Comparison of ENCODE assay signal across 8 mouse cellular contexts in the genomic region with DNA sequence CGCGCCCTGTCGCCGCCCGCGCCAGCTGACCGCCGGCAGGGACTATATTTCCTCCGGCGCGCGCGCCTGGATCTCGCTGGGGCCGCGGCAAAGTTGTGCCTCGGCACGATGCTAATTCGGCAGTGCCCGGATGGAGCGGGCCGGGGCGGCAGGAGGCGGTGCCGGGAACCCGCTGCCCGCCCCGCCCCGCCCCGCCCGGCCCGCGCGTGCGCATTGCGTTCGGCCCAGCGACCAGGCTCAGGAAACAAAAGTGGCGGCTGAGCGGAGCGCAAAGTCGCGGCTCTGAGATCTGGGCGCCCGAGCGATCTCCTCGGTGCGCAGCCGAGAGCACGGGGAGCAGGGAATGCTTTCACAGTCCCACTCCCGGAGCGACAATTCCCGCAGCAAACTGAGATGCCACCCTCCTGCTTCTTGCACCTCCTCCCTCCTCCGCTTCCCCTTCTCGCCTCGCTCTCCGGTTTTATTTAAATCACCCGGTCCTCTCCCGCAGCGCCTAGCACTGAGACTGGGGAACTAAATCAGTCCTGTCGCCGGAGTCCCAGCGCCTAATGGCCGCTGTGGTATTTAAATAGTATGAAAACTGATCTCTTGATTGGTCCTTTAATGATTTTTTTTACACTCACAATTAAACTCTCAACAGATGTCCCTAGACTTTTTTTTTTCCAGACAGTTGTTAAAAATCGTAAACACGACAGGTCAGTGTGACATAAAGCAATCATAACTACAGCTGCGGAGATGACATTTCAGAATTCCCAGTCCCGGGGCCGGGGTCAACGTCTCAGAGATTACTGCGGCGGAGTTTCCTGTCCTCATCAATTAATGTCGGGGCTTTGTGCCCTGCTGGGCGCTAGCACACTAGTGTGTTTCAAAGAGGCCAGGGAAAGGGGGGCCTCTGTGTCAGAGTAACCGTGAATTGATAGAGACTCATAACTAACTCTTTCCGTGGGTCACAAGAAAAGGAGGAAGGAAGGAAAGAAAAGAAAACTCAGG. TPM values are rescaled to one million over a fixed set of nuclear protein-coding genes. Genes with fewer than 3 reads are reported as not detected.
DNase-seq lines count a peak whose midpoint lies in the region; ATAC-seq and TF ChIP-seq lines count a peak whose summit lies in the region.

A gene (minus strand): TSS at position 44 of the 990 bp plus-strand sequence.

- TF ChIP-seq POLR2A in embryonic fibroblast, embryonic 13.5 days (IDR thresholded peaks at IDR 0.05; ENCODE audit: low read depth, low read length), result peak; percentile 78

- WGBS in heart, embryonic 13.5 days, result under 1% methylated on average over 72 of the region's 76 CpGs
- WGBS in liver, embryonic 15.5 days (ENCODE audit: insufficient replicate concordance), result under 1% methylated on average over 76 of the region's 76 CpGs
- WGBS in neural tube, embryonic 12.5 days, result under 1% methylated on average over 76 of the region's 76 CpGs
- under 1% methylated on average over 66 of the region's 76 CpGs for WGBS in stomach, postnatal 0 days

- peak within 1 kb of the TSS; percentile 50 for H3K4me3 ChIP-seq in embryonic fibroblast, embryonic 13.5 days (ENCODE audit: insufficient read depth, low read length)
- H3K4me3 ChIP-seq in heart, embryonic 13.5 days, result peak within 1 kb of the TSS; percentile 76
- peak within 1 kb of the TSS; percentile 57 for H3K4me3 ChIP-seq in liver, embryonic 15.5 days (replicated peaks)
- H3K4me3 ChIP-seq in neural tube, embryonic 12.5 days, result peak within 1 kb of the TSS; percentile 83
- peak within 1 kb of the TSS; percentile 61 for H3K4me3 ChIP-seq in stomach, postnatal 0 days (ENCODE audit: low read depth, low read length)

- no peaks in the 10 kb centered on the region for H3K36me3 ChIP-seq in heart, embryonic 13.5 days
- no peaks in the 10 kb centered on the region for H3K36me3 ChIP-seq in liver, embryonic 15.5 days (replicated peaks)
- H3K36me3 ChIP-seq in neural tube, embryonic 12.5 days, result no peaks in the 10 kb centered on the region
- H3K36me3 ChIP-seq in stomach, postnatal 0 days (ENCODE audit: control insufficient read depth, insufficient read depth, low read length), result no peaks in the 10 kb centered on the region

- ATAC-seq in heart, embryonic 13.5 days (ENCODE audit: extremely low read depth, insufficient number of reproducible peaks, low FRiP score, low TSS enrichment), result peak; percentile 34; the same call in 1 of the 2 replicates
- ATAC-seq in liver, embryonic 15.5 days (ENCODE audit: insufficient read depth), result peak; percentile 52
- peak; percentile 57 for ATAC-seq in neural tube, embryonic 12.5 days (ENCODE audit: low FRiP score, low read depth)
- ATAC-seq in stomach, postnatal 0 days (ENCODE audit: low FRiP score, low TSS enrichment), result peak; percentile 81

- H3K27ac ChIP-seq in embryonic fibroblast, embryonic 13.5 days (ENCODE audit: insufficient read depth, low read length), result no peak within 1 kb of the TSS
- peak within 1 kb of the TSS; percentile 76 for H3K27ac ChIP-seq in heart, embryonic 13.5 days (replicated peaks)
- peak within 1 kb of the TSS; percentile 51; the same call in 1 of the 2 replicates for H3K27ac ChIP-seq in liver, embryonic 15.5 days (replicated peaks)
- H3K27ac ChIP-seq in neural tube, embryonic 12.5 days, result peak within 1 kb of the TSS; percentile 99
- H3K27ac ChIP-seq in stomach, postnatal 0 days (replicated peaks), result peak within 1 kb of the TSS; percentile 63

- no peak for TF ChIP-seq EP300 in stomach, postnatal 0 days (optimal IDR thresholded peaks at IDR 0.05)

- H3K9me3 ChIP-seq in heart, embryonic 13.5 days, result no peaks in the 10 kb centered on the region
- H3K9me3 ChIP-seq in liver, embryonic 15.5 days (replicated peaks), result no peaks in the 10 kb centered on the region
- H3K9me3 ChIP-seq in neural tube, embryonic 12.5 days, result no peaks in the 10 kb centered on the region
- no peaks in the 10 kb centered on the region for H3K9me3 ChIP-seq in stomach, postnatal 0 days (ENCODE audit: control insufficient read depth, low read length)

- H3K9ac ChIP-seq in heart, embryonic 13.5 days, result peak within 1 kb of the TSS; percentile 84
- H3K9ac ChIP-seq in liver, embryonic 15.5 days, result no peak within 1 kb of the TSS
- peak within 1 kb of the TSS; percentile 94 for H3K9ac ChIP-seq in neural tube, embryonic 12.5 days
- H3K9ac ChIP-seq in stomach, postnatal 0 days (ENCODE audit: low read length), result peak within 1 kb of the TSS; percentile 62

- peak within 1 kb of the TSS; percentile 99 for H3K4me2 ChIP-seq in heart, embryonic 13.5 days
- peak within 1 kb of the TSS; percentile 81 for H3K4me2 ChIP-seq in liver, embryonic 15.5 days
- peak within 1 kb of the TSS; percentile 79 for H3K4me2 ChIP-seq in neural tube, embryonic 12.5 days (replicated peaks)
- peak within 1 kb of the TSS; percentile 98 for H3K4me2 ChIP-seq in stomach, postnatal 0 days (replicated peaks; ENCODE audit: low read depth)

- no peaks in the 10 kb centered on the region for H3K4me1 ChIP-seq in embryonic fibroblast, embryonic 13.5 days (ENCODE audit: control insufficient read depth, insufficient read depth, low read length)
- peaks cover 39% of the 10 kb centered on the region for H3K4me1 ChIP-seq in heart, embryonic 13.5 days
- H3K4me1 ChIP-seq in liver, embryonic 15.5 days (replicated peaks), result peaks cover 37% of the 10 kb centered on the region
- H3K4me1 ChIP-seq in neural tube, embryonic 12.5 days, result peaks cover 28% of the 10 kb centered on the region
- peaks cover 8% of the 10 kb centered on the region; the same call in 1 of the 2 replicates for H3K4me1 ChIP-seq in stomach, postnatal 0 days (replicated peaks; ENCODE audit: control insufficient read depth, insufficient read depth)

- DNase-seq in CD4-positive helper T cell, adult 2 months (ENCODE audit: low read depth, low spot score), result peak; percentile 89
- peak; percentile 95 for DNase-seq in brain, adult 2 months (ENCODE audit: low read depth, low spot score)
- DNase-seq in kidney, postnatal 10 days, result peak; percentile 94
- peak; percentile 92 for DNase-seq in stomach, postnatal 0 days (ENCODE audit: low spot score)

- TF ChIP-seq CTCF in embryonic fibroblast, embryonic 13.5 days (IDR thresholded peaks at IDR 0.05; ENCODE audit: borderline replicate concordance, insufficient read depth, low read length), result no peak
- TF ChIP-seq CTCF in stomach, postnatal 0 days (IDR thresholded peaks at IDR 0.05; ENCODE audit: low read depth), result no peak

- peaks cover 38% of the 10 kb centered on the region for H3K27me3 ChIP-seq in heart, embryonic 13.5 days (replicated peaks)
- H3K27me3 ChIP-seq in liver, embryonic 15.5 days, result peaks cover 81% of the 10 kb centered on the region
- H3K27me3 ChIP-seq in neural tube, embryonic 12.5 days (replicated peaks), result no peaks in the 10 kb centered on the region
- H3K27me3 ChIP-seq in stomach, postnatal 0 days (ENCODE audit: control insufficient read depth, insufficient read depth, low read length), result no peaks in the 10 kb centered on the region

RNA-seq across cellular contexts. Expression of the gene that starts here (rescaled TPM):
- polyA plus RNA-seq in embryonic fibroblast, embryonic 13.5 days (2011; ENCODE audit: insufficient read length, low read depth, missing spikeins), result 0.90 TPM in 1 of 2 replicates, not detected in the other
- 0.08 and 0.14 TPM in 2 replicates for polyA plus RNA-seq in heart, embryonic 13.5 days (2015; fragmentation: Nextera tagmentation; extraction: Ambion mirVana)
- polyA plus RNA-seq in liver, embryonic 15.5 days (2015; fragmentation: Nextera tagmentation; extraction: Ambion mirVana), result 0.03 TPM in 1 of 2 replicates, not detected in the other
- 20.2 and 24.5 TPM in 2 replicates for polyA plus RNA-seq in neural tube, embryonic 12.5 days (2016; fragmentation: Nextera tagmentation; extraction: Ambion mirVana)
- 0.12 and 0.16 TPM in 2 replicates for polyA plus RNA-seq in stomach, postnatal 0 days (2015; fragmentation: Nextera tagmentation; extraction: Ambion mirVana)

Comparison
In these comparisons a context has a peak if more than half of its experiments do, and no peak if none do; other contexts are left out.
1. RNA of the gene that starts here (polyA plus RNA-seq): 20.2 to 24.5 TPM in neural tube, embryonic 12.5 days; 0.90 TPM in embryonic fibroblast, embryonic 13.5 days, 0.12 to 0.16 TPM in stomach, postnatal 0 days, 0.08 to 0.14 TPM in heart, embryonic 13.5 days and 0.03 TPM in liver, embryonic 15.5 days; every median in the first group is over 10 times any median in the second.
2. Peak in ATAC-seq, H3K4me3 ChIP-seq, H3K27ac ChIP-seq, H3K9ac ChIP-seq and H3K4me2 ChIP-seq in heart, embryonic 13.5 days; RNA of the gene not detected or under 1 TPM.
3. Peak in ATAC-seq, H3K4me3 ChIP-seq, H3K27ac ChIP-seq and H3K4me2 ChIP-seq in liver, embryonic 15.5 days; RNA of the gene not detected or under 1 TPM.
4. Peak in DNase-seq, ATAC-seq, H3K4me3 ChIP-seq, H3K27ac ChIP-seq, H3K9ac ChIP-seq and H3K4me2 ChIP-seq in stomach, postnatal 0 days; RNA of the gene not detected or under 1 TPM.
5. Peak in every context shown above with its lines, with median percentiles within 50 percentile points of each other: DNase-seq, H3K4me3 ChIP-seq, ATAC-seq and H3K4me2 ChIP-seq.